Mouse (Mus musculus) gastrocnemius, postnatal 14 days (tissue): ENCODE results near the gene Paqr6. TPM values are rescaled to one million over a fixed set of nuclear protein-coding genes. Genes with fewer than 3 reads are reported as not detected.
A peak's percentile ranks its signal among the peaks of the same experiment; 100 is the strongest.
"Not testable (repeated sequence)": the region's sequence is repeated elsewhere in the genome, so short reads cannot be mapped to it uniquely, and the experiment has no call there.

Experiments
- DNase-seq: peaks from one replicate; pipeline ENCODE4 v3.0.0; 2021; ENCODE audit warnings: mixed read lengths
- intact Hi-C: fragments of 180-260 bp; cut with DNase I; formaldehyde crosslinking; loops from one replicate; pipeline ENCODE4 v1.15.1; 2025; ENCODE audit warnings: low total_unique reads
- total RNA-seq, 2 experiments: library from RNA; stranded (reverse); gene quantifications; 2 replicates each; pipeline ENCODE4 v1.2.3; 2021

Gene Paqr6
- total RNA-seq, 2 experiments from 2014 or later: 0.22 to 1.5 TPM

- DNase-seq: no peak
- intact Hi-C loops: no loop called here
Measured at GRCm38 (mm10) chr3:88361612-88362313, 2.6 kb upstream of the Paqr6 start.

GRCm38 (mm10) chr3:88363700-88364099 is 684 bp upstream of the Paqr6 start:
- DNase-seq: no peak
- intact Hi-C loops: no loop called here

GRCm38 (mm10) chr3:88365705-88366361 is 1.4 kb downstream of the Paqr6 start:
- no peak for DNase-seq
- intact Hi-C loops: no loop called here

DNA sequence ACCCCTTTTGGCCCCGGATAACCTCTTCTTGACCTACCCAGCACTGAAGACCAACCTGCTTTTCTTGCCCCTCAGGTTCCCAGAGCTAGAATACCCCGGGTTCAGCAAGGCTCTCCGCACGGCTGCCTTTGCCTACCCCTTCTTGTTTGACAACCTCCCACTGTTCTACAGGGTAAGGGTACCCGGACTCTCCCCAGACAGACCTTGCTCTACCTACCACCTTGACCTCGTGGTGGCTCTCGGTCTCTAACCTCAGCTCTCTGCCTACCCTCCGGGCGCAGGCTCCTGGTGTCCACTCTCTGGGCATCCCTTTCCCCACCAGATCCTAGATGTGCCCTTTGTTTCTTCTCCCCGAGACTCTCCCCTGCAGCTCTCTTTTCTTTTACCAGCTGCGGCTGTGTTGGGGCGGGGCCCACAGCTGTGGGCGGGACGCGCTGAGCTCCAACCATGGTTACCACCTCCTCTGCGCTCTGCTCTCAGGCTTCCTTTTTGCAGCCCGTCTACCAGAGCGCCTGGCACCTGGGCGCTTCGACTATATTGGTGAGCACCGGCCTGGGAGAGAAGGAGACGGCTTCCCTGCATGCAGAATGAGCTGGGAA is 2.5 kb downstream of the Paqr6 start:
- intact Hi-C loops: not testable (repeated sequence)
- DNase-seq: peak; percentile 44

- intact Hi-C loops, DNase-seq: not testable (repeated sequence)
Measured at GRCm38 (mm10) chr3:88367517-88367916, 3.1 kb downstream of the Paqr6 start.

DNA sequence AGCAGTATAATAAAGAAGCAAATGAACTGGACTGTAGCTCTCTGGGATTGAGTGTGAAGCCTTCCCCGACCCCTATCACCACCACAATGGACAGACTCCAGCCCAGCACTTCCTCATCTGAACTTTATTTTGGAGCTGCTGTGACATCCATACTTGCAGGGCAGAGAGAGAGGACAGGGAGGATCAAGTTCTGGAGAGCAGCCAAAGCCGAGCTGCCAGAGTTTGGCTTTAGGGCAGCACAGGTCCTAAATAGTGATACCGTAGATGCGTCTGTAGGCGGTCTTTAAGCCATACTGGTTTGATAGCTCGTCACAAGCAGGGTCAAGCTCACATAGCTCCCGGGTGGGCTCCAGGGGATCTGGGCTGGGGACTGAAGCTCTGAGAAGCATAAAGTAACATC is 4.1 kb downstream of the Paqr6 start:
- peak; percentile 48 for DNase-seq
- intact Hi-C loops: not testable (repeated sequence)

DNA sequence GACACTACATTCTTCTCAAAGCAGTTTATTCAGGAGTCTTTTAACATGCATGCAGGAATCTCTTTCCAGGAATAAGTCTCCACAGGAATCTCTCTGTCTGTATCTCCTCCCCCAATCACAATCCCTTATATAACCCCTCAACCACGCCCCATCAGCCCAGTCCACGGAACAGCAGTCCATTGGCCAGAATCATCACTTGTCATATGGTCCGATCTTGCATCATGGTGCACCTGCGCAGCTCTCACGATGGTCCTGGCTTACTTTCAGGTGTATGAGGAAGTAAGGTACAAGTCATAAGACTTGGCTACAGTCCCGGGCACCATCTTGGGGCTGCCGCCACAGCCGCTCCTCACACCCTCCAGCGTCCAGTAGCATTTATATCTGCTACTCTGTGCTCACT is 8.3 kb downstream of the Paqr6 start, which contains the start of gene Bglap3:
Gene Bglap3, minus strand, starts transcription at position 101 of the 400 bp plus-strand sequence.
- DNase-seq, intact Hi-C loops: not testable (repeated sequence)

- DNase-seq, intact Hi-C loops: not testable (repeated sequence)
Measured at GRCm38 (mm10) chr3:88375750-88376626, 11.6 kb downstream of the Paqr6 start.

DNA sequence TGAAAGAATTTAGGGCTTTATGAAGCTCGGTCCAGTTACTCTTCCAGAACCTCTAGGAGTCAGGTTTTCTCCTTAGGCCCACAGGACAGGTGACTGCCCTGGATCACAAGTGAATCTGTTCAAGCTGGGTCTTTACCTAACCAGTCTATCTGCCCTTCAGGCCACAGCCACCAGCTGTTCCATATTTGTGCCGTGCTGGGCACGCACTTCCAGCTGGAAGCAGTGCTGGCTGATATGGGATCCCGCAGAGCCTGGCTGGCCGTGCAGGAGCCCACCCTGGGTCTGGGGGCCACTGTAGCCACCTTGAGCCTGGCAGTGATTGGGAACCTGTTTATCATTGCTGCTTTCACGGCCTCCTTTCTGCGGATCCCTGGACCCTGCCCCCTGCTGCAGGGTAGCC is 12.3 kb downstream of the Paqr6 start:
- intact Hi-C loops, DNase-seq: not testable (repeated sequence)

DNA sequence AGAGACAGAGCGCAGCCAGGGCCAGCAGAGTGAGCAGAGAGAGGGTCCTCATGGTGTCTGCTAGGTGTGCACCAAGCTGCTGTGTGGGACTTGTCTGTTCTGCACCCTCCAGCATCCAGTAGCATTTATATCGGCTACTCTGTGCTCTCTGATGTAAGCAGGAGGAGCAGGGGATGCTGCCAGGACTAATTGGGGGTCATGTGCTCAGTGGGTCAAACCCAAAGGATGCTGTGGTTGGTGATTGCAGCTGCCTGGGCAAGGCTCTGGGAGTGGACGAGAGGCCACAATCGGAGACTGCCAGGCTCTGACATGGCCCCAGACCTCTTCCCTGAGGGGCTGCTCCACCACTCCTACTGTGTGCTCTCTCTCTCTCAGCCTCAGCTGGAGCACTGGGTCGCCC is 14.2 kb downstream of the Paqr6 start, which contains the start of gene Bglap2:
Gene Bglap2, minus strand, starts transcription at position 101 of the 400 bp plus-strand sequence.
- intact Hi-C loops, DNase-seq: not testable (repeated sequence)

GRCm38 (mm10) chr3:88381389-88382315 is 17.3 kb downstream of the Paqr6 start:
- DNase-seq, intact Hi-C loops: not testable (repeated sequence)

DNA sequence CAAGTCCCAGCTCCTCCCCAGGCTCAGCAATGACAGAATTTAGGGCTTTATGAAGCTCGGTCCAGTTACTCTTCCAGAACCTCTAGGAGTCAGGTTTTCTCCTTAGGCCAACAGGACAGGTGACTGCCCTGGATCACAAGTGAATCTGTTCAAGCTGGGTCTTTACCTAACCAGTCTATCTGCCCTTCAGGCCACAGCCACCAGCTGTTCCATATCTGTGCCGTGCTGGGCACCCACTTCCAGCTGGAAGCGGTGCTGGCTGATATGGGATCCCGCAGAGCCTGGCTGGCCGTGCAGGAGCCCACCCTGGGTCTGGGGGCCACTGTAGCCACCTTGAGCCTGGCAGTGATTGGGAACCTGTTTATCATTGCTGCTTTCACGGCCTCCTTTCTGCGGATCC is 18.0 kb downstream of the Paqr6 start:
- intact Hi-C loops, DNase-seq: not testable (repeated sequence)

DNA sequence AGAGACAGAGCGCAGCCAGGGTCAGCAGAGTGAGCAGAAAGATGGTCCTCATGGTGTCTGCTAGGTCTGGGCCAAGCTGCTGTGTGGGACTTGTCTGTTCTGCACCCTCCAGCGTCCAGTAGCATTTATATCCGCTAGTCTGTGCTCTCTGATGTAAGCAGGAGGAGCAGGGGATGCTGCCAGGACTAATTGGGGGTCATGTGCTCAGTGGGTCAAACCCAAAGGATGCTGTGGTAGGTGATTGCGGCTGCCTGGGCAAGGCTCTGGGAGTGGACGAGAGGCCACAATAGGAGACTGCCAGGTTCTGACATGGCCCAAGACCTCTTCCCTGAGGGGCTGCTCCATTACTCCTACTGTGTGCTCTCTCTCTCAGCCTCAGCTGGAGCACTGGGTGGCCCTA is 20.0 kb downstream of the Paqr6 start, which contains the start of gene Bglap:
Gene Bglap, minus strand, starts transcription at position 101 of the 400 bp plus-strand sequence.
- intact Hi-C loops: no loop called here
- DNase-seq: no peak

DNA sequence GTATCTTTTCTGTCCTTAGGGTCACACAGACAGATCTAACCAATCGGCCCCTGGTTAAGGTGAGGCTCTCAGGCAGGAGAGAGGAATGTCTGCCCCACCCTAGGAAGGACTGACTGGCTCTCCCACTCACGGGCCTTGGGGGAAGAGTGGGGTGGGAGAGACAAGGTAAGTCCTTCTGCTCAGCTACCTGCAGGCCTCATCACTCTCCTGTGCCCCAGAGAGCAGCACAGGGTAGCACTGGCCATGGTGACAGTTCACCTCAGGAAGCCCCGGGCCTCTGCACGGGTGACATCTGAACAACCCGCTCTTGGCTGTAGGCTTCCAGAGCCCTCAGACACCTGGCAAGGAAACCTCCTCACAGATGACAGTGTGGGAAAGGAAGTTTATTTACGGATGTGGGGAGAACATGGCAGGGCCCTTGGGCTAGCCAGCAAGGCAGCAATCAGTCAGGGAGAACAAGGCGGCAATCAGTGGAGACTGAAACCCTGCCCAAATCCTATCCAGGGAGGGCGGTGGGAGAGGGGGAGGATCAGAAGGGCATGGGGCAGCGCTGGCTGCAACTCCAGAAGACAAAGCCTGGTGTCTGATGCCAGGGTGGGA is 29.5 kb downstream of the Paqr6 start:
- DNase-seq: no peak
- intact Hi-C loops: no loop called here

GRCm38 (mm10) chr3:88395288-88395687 is 30.9 kb downstream of the Paqr6 start:
- DNase-seq: no peak
- intact Hi-C loops: no loop called here

DNA sequence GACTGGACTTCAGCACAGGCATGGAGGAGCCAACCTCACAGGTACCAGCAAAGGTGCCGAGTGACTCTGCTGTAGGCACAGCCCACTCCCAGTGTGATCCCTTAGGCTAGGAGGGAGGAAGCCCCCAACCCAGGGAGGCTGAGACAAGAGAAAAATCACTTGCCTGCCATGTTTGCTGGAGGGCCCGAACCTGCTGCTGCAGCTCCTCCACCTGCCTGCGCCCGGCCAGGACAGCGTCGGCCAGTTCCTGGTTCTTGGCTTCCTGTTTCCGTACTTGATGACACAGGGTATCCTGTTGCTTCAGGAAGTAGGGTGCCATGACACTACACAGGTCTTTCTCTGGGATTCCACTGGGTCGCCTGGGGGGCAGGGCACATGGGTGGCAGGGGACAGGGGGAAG is 31.4 kb downstream of the Paqr6 start:
- no peak for DNase-seq
- intact Hi-C loops: no loop called here

DNA sequence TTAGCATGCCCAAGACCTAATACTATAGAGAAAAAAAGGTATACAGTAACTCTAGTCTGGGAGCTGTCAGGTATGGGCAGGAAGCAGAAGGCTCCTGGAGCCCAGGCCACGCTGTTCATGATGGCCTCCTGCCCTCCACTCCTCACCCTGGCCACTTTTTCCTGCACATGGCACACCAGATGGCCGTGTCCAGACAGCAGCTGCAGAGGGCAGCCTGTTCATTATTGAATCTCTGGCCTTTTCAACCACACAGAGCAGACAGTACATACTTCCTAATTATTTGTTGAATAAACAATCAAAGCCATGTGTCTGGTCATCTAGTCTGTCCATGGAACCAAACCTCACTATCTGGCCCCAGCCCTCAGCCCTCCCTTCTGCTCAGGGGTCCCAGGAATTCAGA is 34.3 kb downstream of the Paqr6 start:
- DNase-seq: no peak
- intact Hi-C loops: no loop called here
